Mouse (Mus musculus) neutrophil, adult 83 days (primary cell): ENCODE data around the gene Zfp988. TPM values are rescaled to one million over a fixed set of nuclear protein-coding genes. Genes with fewer than 3 reads are reported as not detected.

ENCODE experiments used
- total RNA-seq, 2 experiments: library from RNA; stranded (reverse); gene quantifications; one replicate each; pipeline ENCODE4 v1.2.4; 2023

Zfp988 gene
- total RNA-seq, result not detected

DNA sequence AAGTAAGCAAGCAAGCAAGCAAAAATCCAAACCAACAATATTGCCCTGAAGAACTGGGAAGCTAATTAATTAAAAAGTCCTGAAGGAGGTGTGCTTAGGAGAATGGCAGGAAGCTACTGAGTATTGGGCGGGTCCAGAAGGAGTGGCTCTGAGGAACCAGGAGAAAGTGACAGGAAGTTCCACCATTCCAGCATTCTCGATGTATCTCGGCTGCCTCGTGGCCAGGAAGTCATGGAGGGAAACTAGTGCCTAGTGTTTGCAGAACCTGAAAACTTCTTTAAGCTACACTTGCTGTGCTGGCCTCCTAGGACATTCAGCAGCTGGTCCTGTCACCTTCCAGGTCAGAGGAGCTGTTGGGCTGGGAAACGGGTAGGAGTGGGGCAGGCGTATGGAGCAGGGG is at the start of gene Zfp988:
Gene Zfp988, plus strand, starts transcription at position 239 of the 400 bp plus-strand sequence.

DNA sequence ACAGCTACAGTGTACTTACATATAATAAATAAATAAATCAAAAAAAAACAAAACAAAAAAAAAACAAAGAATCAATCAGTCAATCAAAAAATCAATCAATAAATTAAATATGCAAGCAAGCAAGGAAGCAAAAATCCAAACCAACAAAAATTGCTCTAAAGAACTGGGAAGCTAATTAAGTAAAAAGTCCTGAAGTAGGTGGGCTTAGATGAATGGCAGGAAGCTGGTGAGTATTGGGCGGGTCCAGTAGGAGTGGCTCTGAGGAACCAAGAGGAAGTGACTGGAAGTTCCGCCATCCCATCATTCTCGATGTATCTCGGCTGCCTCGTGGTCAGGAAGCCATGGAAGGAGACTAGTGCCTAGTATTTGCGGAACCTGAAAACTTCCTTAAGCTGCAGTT is 55.5 kb downstream of the Zfp988 start, which contains the start of gene Zfp978:
Gene Zfp978, plus strand, starts transcription at position 301 of the 400 bp plus-strand sequence.

Other genes starting within 250 kb of the Zfp988 start
- 10 to 100 TPM in 1 of 2 experiments, 1 to 10 TPM in 1; 8.5 to 11.7 TPM for gene Zfp991, start 173.6 kb upstream of the Zfp988 start, total RNA-seq
- not detected for gene Zfp978, start 55.6 kb downstream of the Zfp988 start, total RNA-seq
- 1 to 10 TPM in 1 of 2 experiments, under 1 TPM in 1; 0.66 to 1.6 TPM for gene Zfp982, start 186.7 kb downstream of the Zfp988 start, total RNA-seq
- under 1 TPM in 1 of 2 experiments, not detected in 1; 0.11 TPM for gene Gm16503, start 234.5 kb downstream of the Zfp988 start, total RNA-seq
- not detected for gene Zfp985, start 247.6 kb downstream of the Zfp988 start, total RNA-seq